Mouse (Mus musculus): ENCODE results near the gene Trpm5.

The Trpm5 gene

DNA sequence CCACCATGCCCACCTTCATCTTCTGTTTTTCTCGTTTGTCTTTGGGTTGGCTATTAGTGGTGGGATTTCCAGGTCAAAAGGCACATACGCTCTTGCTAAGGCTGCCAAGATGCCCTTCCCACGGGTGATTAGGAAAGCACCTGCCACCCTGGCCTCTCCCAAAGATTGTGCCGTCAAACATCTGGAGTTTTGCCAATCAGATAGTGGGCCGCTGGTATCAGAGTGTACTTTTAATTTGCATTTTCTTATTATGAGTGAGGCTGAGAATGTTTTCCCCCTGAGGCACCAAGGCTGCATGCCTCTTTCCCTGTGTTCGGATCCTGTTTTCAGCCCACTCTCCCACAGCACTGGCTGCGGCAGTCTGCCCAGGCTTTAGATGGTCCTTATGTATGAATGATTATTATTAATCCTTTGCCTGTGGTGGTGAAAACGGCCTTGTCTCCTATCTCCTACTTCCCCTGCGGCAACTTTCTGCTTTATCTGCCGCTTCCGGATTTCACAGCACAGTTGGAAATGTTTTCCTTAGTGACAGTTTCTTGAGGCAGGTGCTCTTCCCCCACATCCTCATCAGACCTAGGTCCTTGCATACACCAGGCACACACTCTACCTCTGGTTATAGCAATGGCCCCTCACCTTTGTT, 10.9 kb upstream of the Trpm5 start:
- no peak for DNase-seq

DNA sequence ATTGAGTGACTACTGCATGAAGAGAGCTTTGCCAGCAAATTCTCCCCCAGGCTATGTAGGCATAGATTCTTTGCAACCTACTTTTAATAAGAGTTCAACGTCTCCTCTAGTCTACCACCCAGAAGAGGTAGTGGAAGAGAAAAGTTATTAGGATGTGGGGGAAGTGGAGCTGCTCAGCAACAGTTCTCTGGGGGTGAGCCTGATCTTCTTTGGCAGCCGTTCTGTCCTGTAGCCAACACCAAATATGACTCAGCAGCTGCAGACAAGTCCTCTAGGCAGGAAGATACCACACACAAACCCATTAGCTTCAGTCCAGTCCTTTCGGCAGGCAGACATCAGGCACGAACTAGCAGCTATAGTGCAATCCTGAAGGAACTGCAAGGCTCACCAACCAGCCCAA, 6.3 kb upstream of the Trpm5 start:
- DNase-seq = no peak

DNA sequence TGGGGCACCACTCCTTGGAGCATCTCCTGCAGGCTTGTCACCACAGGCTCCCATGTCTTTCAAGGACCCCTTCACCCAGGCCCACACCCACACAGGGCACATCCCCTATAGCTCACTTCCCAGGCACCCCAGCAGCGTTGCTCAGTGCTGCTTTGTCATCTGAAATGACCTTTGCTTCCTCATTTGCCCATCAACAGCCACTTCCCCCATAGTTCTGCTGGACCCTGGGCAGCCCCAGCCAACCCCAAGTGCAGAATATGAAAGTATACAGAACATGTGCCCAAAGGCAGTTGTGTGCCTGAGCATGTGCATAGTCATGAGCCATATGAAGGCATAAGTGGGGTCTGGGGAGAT, 1.1 kb upstream of the Trpm5 start:
- DNase-seq = no peak

DNA sequence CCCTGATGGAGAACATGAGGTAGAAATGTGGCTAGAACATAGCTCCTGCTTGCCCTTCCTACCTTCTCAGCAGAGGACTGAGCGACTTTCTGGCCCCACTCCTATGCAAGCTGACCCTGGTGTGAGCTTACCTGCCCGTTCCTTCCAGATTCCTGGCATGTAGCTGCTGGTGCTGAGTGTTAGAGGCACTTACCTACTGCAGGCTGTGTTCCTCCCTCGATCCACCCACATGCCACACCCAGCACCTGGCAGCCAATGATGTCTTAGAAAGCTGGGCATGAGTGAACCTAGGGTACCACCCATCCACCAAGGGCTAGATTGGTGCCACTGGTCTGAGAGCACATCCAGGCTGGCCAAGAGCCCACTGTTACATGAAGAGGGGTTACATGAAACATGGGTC, 595 bp downstream of the Trpm5 start:
- DNase-seq = no peak

DNA sequence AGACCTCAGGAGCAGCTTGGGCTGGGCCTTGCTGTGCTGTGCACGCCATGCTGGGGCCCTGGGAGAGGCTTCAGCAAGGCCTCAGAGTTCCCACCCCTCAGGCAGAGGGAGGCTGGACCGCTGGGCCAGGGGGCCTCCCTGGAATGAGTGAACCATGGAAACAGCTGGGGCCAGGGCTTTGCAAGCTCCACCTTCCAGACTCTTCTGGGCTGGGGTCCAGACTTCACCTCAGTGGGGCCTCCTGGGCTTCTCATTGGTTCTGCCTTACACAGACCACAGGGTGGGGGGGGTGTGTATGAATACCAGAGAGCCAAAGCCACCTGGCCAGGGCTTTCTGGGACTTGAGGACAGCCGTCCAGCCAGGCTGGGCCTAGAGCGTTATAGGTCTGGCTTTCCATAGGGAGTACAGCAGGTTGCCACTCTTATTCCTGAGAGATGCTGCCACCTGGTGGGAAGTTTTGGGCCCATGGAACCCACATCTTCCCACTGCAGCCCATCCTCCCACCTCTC, 7.3 kb downstream of the Trpm5 start:
- peak; percentile 85 to 87 for DNase-seq

DNA sequence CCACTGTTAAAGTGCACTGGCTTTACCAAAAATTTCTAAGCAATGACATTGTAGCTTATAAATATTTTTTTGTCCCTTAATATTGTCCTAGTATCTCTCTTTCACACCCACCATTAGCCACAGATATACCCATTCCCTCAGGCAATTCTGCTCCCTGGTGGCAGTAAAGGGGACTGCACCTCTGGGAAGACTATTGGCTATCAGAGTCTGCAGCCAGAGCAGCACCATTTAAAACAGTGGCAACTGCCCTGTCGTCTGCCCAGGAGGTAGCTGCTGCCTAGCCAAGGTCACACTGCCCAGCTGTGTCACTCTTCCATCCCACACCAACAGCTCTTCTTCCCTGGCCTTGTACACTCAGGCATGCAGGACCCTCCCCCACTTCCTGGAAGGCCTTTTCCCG, 8.1 kb downstream of the Trpm5 start:
- DNase-seq = peak; percentile 86 to 87

DNA sequence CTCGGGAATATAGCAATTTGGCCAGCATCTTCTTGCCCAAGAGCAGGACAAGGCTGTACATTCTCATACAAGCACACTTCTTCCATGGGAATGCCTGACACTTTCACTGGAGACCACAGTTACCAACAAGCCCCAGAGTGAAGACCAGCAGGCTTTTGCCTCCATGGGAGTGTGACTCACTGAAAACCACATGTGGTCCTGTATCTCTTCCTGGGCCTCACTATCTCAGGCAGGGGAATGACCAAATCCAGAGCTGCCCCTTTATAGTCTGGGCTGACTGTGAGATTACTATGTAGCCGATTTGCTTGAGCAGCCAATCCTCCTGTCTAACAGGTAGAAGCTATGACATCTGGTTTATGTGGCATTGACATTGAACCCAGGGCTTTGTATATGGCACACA, 10.7 kb downstream of the Trpm5 start:
- no peak for DNase-seq

DNA sequence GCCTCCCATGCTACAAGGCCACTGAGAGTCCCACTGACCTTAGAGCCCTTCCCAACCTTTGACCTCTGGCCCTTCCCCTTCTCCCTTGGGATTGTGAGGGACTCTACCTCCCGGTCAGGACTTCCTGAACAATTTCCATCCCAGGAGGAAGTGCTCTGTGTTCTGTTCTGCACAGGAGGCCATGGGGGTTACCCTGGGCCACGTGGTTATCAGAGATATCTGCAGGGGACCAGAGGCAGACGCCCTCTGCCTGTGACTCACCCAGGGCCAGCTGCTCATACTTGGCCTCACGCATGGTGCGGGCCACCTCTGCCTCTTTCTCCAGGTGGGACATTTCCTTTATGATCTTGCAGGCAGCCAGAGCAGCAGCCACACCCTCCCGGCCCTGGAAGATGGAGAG, 12.4 kb downstream of the Trpm5 start:
- DNase-seq = no peak

DNA sequence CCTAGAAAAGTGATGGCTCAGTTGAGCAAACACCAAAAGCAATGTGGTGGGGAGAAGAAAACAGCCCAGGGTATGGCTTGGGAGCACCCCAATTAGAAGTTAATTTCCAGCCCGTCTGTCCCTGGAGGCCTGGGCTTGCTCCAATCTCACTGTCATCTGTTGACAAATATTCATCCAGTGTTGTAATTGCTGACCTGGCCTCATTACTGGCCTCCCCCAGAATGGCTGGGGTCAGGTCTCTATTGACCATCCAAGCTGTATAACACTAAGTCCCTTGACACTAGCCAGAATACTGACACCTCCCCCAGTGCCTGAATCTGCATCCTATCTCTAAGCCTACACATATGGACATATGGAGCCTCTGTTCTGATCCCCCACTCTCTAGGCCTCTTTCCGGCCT, 17.1 kb downstream of the Trpm5 start:
- no peak for DNase-seq

DNA sequence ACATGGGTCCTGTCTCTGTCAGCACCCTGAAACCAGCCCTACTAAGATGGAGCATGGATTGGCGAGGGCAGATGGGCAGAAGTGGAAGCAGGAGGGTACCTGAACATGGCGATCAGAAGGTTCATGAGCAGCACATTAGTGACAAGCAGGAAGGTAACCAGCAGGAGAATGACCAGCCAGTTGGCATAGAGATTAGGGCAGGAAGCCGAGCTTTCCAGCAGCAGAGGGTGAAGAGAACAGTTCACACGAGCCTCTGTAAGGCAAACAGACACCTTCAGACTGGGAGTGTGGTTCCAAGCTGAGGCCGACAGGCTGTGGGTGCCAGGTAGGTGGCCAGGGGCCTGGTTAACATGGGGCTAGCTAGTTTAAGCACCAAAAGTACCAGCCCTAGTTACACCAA, 19.0 kb downstream of the Trpm5 start:
- no peak for DNase-seq

DNA sequence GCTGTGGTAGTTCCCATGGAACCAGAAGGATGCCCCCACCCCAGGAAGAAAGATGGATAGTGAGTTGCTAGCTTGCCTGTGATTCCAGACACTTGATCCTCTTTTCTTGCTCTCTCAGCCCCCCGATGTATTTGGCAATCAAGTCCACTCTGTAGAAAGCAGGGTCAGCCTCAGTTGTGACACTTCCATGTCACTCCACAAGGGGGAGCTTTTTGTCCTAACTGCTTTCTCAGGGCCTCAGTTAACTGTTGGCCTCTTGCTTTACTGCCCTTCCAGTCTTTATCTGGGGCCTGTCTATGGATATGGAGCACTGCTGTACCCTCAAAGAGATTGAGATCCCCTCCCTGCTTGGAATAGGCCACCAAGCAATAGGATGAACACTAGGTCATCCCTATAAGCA, 21.4 kb downstream of the Trpm5 start:
- DNase-seq = peak; percentile 67 to 70

DNA sequence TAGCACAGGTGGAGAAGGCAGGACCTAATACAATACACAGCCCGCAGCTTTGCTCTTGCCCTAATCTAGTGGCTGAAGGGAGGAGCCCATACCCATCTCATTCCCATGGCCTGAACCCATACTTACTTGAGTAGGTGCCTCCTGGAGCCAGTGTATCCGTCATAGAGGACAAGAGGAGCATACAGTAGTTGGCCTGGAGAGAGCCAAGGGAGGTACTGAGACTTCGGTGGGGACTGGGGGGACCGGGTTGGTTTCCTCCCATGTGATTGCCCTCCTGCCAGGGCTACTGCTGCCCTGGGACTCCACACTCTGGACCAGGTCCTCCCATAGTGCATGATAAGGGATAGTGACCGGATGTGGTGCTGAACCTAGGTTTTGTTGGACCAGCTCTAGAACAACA, 21.8 kb downstream of the Trpm5 start:
- no peak for DNase-seq

DNA sequence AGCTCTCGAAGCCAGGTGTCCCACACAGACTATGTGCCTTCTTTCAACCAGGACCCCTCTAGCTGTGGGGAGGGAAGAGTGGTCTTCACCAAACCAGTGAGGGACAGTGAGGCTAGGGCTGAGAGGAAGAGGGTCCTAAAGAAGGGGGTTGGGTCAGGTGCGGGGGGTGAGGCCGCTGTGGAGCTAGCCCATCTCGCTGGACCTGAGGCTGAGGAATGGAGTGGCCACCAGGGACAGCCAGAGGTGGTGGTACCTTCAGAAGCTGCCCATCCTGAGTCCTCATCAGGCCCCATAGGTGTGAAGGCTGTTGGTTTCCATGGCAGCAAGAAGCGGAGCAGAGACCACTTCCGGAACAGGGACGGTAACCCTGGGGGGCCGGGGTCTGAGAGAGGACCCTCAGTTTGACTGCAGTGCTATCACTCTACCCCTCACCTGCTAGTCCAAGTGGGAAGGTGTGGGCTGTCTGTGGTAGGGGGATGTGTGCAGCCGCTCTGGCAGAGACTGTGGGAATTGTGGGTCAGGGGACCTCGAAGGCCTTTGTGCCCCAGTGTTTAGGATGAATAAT, 23.9 kb downstream of the Trpm5 start:
- DNase-seq = no peak

DNA sequence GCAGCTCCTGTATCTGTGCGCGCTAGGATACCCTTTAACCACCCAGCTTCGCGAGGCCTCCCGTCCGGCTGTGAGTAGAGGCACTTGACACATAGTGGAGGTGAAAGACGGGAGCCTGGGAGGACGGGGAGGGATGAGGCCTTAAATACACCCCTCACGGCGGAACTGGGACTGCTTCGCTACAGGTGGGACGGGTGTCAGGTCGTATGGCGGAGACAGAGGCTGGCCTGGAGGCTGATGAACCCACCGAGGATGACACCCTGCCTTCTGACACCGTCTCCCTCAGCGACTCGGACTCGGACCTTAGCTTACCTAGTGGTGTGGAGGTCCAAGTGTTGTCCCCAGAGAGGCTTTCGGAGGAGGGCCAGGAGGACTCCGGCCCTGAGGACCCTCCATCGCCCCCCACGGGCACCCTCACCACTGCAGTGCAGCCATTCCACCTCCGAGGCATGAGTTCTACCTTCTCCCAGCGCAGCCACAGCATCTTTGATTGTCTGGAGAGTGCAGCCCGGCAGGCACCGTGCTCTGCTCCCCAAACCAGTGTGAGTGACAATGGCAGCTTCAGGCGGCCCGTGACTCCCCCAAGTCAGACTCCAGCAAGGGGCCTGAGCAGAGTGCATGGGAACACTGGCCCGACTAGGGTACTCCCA, 24.6 kb downstream of the Trpm5 start:
- DNase-seq = peak in 1 of 2 experiments; percentile 50

DNA sequence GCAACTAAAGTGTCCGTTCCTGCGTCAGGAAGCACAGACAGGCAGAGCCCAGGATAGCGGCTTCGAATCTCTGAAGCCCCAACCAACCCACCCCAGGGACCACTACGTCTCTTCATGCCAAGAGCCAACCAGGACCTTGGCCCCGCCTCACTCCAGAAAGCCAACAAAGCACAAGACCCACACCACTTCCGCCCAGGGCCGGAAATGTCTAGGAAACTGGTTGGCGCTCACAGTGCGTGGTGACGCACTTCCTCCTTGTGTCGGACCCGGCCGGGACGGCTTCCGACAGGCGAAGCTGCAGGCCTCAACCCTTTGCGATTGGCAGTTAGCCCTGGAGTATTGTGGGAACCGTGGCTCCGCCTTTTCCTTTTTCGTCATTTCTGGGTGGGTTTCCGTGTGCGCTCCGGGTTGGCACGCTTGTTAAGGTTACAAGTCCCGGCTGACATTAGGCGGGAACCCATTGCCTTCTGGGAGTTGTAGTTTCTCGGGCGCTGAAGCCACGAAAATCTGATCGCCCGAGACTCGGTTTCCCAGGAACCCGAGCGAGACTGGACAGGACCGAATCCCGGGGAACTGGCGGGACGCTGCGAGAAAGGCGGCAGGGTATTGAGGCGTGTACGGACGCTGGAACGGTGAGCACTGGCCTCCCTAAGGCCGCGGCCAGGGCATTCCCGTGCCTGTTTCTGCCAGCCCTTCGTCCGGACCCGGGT, 25.4 kb downstream of the Trpm5 start, which contains the start of gene Tssc4:
Gene Tssc4 (plus strand): TSS at position 368 of the 710 bp plus-strand sequence.
- peak; percentile 96 to 98 for DNase-seq

DNA sequence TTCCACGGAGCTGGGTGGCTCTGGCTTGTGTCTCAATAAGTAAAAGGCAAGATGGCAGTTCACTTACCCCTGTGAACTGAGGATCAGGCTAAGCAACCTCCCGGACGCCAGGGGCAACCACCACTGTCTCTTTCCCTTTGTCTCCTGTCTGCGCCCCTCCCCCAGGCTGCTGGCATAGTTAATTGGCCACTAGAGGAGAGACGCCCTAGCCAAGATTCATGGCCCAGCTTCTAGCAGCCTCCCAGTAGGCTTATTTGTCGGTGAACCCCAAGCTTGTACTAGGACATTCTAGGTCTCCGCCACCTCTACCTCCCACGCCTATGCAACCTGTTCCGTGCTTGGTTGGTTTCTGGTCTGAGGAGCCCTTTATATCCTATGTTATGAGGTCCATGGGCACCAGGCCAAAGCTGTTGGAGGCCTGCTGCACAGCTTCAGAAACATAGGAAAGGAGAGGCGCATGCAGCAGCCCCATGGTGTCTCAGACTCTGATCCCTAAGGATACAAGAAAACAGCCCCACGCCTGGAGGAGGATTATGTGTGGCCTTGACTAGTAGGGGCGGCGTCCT, 26.0 kb downstream of the Trpm5 start:
- DNase-seq = no peak

DNA sequence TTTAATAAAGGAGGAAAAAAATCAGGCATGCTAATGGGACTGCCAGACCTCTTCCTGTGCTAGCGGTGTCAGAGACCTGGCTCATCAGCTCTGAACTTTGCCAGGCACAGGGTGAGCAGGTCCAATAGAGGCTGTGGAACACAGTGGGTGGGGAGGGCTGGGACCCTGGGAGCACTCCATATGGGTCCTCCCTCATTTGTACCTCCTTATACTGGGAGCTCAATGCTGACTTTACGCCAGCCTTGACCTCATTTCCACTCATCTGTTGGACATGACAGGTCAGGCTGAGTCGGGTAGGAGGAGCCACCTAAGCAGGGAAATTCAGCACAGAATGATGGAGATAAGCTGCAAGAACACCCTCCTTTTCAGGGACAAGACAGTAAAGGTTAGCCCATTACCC, 26.5 kb downstream of the Trpm5 start:
- no peak for DNase-seq

DNA sequence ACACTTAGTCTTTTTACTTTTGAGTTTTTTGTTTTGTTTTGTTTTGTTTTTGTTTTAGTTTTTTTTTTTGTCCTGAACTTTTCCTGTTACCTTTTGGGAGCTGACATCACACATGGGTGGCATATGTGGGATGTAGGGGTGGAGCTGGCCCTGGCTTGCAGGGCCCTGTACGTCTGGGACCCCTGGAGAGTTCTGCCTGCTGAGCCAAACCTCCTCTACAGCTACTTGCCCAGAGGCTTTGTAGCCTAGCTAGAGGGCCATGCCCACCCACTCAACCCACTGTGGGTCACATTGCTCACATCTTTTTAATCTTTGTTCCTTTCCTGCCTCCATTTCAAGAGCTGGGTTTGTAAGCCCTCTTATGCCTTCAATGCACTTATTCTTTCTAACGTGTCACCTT, 27.0 kb downstream of the Trpm5 start:
- no peak for DNase-seq

DNA sequence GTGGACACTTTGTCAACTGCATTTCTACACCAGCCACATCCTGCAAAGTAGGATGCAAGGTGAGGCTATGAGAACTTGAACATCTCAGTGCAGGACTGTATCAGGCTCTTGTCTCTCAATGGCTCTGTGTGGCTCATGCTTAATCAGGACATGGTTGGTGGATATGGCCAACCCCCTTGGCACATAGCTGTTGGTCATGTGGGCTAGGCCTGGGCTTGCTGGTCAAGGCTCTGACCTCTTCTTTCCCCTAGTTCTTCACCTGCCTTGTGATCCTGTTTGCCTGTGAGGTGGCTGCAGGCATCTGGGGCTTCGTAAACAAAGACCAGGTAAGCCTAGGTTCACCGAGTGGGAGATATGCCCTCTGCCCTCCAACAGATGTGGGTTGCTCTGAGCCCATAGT, 28.8 kb downstream of the Trpm5 start:
- no peak for DNase-seq

DNA sequence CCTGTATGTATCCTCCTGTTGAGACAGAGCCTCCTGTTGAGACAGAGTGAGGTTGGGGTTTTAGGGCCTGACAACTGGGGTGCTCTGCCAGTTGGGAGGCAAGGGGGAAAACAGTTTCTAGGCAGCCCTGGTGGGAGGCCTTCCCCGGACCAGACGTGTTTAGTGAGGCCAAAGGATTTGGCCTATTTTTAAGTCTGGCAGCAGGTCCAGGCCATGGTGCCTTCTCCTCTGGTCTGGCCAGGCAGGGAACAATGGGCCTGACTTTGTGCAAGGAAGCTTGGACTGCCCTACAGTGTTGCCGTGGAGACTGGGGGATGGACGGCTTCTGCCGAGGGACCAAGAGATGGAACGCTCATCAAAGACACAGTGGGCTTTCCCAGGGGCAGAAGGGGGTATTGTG, 30.2 kb downstream of the Trpm5 start:
- DNase-seq = no peak

DNA sequence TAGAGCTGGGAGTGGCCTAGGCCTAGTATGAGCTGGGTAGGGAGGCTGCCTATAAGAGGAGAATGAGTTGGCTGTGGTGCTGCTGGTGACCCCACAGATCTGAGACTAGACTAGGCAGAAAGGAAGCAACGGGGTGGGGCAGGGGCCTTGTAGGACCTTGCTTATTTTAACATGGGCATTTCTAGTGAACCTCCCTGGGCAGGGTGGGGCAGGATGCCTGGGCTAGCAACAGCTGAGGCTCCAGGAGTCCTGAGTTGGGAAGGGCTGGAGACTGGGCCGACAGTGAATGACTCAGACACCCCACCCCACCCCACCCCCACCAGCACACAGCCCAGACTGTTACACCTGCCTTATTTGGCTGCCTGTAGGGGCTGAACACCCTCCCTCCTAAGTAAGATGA, 31.7 kb downstream of the Trpm5 start:
- DNase-seq = no peak

DNA sequence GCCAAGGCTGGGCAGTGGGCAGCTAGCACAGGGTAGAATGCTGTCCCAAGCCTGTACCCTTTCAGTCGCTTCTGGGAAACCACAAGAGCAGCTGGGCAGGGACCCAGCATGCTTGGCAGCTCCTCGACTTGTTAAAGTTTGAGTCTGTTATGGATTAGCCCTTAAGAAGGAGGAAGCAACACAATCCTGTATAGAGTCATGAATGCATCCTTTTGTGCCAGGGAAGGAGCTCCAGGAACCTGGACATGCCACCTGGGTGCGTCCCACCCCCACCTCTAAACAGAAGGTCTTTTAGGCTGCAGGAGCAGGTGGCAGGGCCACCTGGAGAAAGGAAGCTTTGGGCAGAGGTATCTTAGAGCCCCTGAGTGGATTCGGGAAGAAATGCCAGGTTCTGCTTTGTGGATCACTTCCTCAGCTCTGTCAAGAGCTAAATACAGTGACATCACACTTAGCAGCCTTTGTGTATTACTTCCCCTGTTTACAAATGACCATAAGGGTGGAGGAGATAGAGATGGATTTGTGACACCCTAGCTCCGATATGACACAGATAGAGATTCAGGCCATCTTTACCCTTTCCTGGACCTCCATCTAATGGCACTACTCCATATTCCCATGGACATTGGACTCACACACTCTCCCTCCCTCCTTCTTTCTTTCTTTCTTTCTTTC, 35.1 kb downstream of the Trpm5 start:
- DNase-seq = no peak

DNA sequence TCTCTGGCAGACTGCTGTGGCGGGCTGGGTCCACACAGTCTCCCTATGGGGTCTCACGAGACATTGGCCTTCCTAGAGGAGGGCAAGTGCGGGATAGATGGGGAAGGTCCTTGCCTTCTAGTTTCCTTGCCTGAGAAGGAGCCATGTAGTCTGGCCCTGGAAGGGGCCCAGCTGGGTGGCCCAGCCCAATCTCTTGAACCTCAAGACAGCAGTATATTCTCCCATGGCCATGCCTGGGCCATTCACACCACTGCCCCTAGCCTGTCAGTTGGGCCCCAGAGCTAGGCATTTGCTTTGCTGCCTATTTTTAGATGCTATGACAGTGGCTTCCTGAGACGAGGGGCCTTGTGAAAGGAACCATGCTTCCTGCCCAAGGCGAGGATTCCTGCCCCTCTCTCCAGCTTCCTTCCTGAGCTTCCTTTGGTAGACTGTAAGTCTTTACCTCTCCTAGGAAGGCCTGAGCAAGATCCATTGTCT, 36.2 kb downstream of the Trpm5 start:
- DNase-seq = peak; percentile 36 to 62
